ENCODE assay signal across 17 mouse cellular contexts in the genomic region with DNA sequence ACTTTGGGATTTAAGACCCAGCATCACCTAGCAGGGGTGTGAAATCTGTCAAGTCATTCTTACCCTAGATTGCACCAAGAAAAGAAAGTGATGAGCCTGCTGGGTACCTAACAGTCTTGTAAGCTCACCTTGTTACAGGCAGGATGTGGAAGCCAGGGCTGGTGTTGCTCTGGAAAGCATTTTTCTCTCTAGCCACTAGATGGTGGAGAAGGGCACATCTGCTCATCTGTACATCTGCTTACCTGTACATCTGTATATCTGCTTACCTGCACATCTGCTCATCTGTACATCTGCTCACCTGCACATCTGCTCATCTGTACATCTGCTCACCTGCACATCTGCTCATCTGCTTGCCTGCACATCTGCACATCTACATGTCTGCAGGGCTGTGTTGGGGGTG.
DNase-seq lines count a peak whose midpoint lies in the region; ATAC-seq and TF ChIP-seq lines count a peak whose summit lies in the region.
"Had no signal": no experiment of that assay in that cellular context is flagged by ENCODE, and none has a peak within 500 bp of the region (broad histone marks: within the 10 kb centered on the region; RNA-seq: fewer than 3 reads in every experiment).

No protein-coding gene starts in this region.

- H3K27me3 ChIP-seq in intestine, postnatal 0 days (replicated peaks; ENCODE audit: control insufficient read depth, insufficient read depth, low read length) = no peaks in the 10 kb centered on the region
- no peaks in the 10 kb centered on the region for H3K27me3 ChIP-seq in intestine, embryonic 15.5 days (replicated peaks)
- no peaks in the 10 kb centered on the region for H3K27me3 ChIP-seq in lung, postnatal 0 days (replicated peaks; ENCODE audit: insufficient read depth, low read length)
- H3K27me3 ChIP-seq in MEL (ENCODE audit: control insufficient read depth in 1 of 2, insufficient read depth in 2 of 2, low read length in 2 of 2) = no peaks in the 10 kb centered on the region
- no peaks in the 10 kb centered on the region for H3K27me3 ChIP-seq in splenic B cell, adult 2 months (ENCODE audit: control insufficient read depth, insufficient read depth, low read length, poor library complexity, severe bottlenecking)
- H3K27me3 ChIP-seq: embryonic facial prominence, embryonic 12.5 days; hindbrain, embryonic 15.5 days; limb, embryonic 12.5 days; stomach, embryonic 15.5 days had no signal

- H3K79me2 ChIP-seq in MEL (ENCODE audit: control insufficient read depth, insufficient read depth, low read length, poor library complexity) = no peaks in the 10 kb centered on the region

- H3K4me2 ChIP-seq in intestine, postnatal 0 days (replicated peaks; ENCODE audit: low read depth) = no peak overlapping the region
- H3K4me2 ChIP-seq in intestine, embryonic 15.5 days (replicated peaks) = no peak overlapping the region
- H3K4me2 ChIP-seq in lung, postnatal 0 days (replicated peaks; ENCODE audit: low read depth, low read length) = no peak overlapping the region
- H3K4me2 ChIP-seq: embryonic facial prominence, embryonic 12.5 days; hindbrain, embryonic 15.5 days; limb, embryonic 12.5 days; stomach, embryonic 15.5 days had no signal

- H3K4me3 ChIP-seq in intestine, postnatal 0 days (ENCODE audit: low read depth, low read length) = no peak overlapping the region
- no peak overlapping the region for H3K4me3 ChIP-seq in intestine, embryonic 15.5 days (replicated peaks)
- H3K4me3 ChIP-seq in lung, postnatal 0 days (ENCODE audit: low read depth, low read length) = no peak overlapping the region
- H3K4me3 ChIP-seq in MEL (ENCODE audit: control insufficient read depth in 1 of 2, insufficient read depth in 1 of 2, low read depth in 2 of 2, low read length in 2 of 2) = no peak overlapping the region
- H3K4me3 ChIP-seq: embryonic facial prominence, embryonic 12.5 days; hindbrain, embryonic 15.5 days; limb, embryonic 12.5 days; stomach, embryonic 15.5 days had no signal

- no peaks in the 10 kb centered on the region for H3K4me1 ChIP-seq in intestine, postnatal 0 days (replicated peaks; ENCODE audit: control insufficient read depth, insufficient read depth, low read length)
- peaks cover 9% of the 10 kb centered on the region; the same call in 1 of the 2 replicates for H3K4me1 ChIP-seq in intestine, embryonic 15.5 days (replicated peaks)
- H3K4me1 ChIP-seq in lung, postnatal 0 days (ENCODE audit: insufficient read depth, low read depth, low read length) = peaks cover 4% of the 10 kb centered on the region; the same call in 1 of the 2 replicates
- H3K4me1 ChIP-seq in MEL (ENCODE audit: control insufficient read depth in 1 of 2, insufficient read depth in 2 of 2, low read length in 2 of 2) = peaks cover 0 to 8% of the 10 kb centered on the region in 2 experiments; a peak in 3 of 4 replicates

- no peak for ATAC-seq in intestine, postnatal 0 days
- no peak for ATAC-seq in intestine, embryonic 15.5 days
- no peak for ATAC-seq in lung, postnatal 0 days
- ATAC-seq: forebrain, embryonic 16.5 days had no signal

- no peak for TF ChIP-seq EP300 in lung, postnatal 0 days (IDR thresholded peaks at IDR 0.05)
- TF ChIP-seq EP300 in MEL (IDR thresholded peaks at IDR 0.05; ENCODE audit: low read depth in 1 of 2, low read length in 2 of 2) = no peak

- H3K9me3 ChIP-seq in intestine, postnatal 0 days (ENCODE audit: control insufficient read depth) = no peaks in the 10 kb centered on the region
- no peaks in the 10 kb centered on the region for H3K9me3 ChIP-seq in intestine, embryonic 15.5 days
- H3K9me3 ChIP-seq in lung, postnatal 0 days (ENCODE audit: low read length) = no peaks in the 10 kb centered on the region
- no peaks in the 10 kb centered on the region for H3K9me3 ChIP-seq in MEL (replicated peaks; ENCODE audit: insufficient read depth, low read length)
- H3K9me3 ChIP-seq: embryonic facial prominence, embryonic 12.5 days; hindbrain, embryonic 15.5 days; stomach, embryonic 15.5 days had no signal

- no peak; the same call in none of the 2 replicates for TF ChIP-seq RAD21 in MEL (IDR thresholded peaks at IDR 0.05; ENCODE audit: low read depth, low read length)

- no peak for DNase-seq in lung, postnatal 0 days (ENCODE audit: low spot score)
- no peak for DNase-seq in lung, postnatal 36 days
- peak; percentile 6 for DNase-seq in MEL (ENCODE audit: low read depth, low spot score)
- peak; percentile 22 for DNase-seq in splenic B cell, adult 2 months (ENCODE audit: low read depth, low spot score)
- no peak for DNase-seq in layer of hippocampus, adult 11-12 months (ENCODE audit: low spot score)
- DNase-seq: cerebellum, adult 8-10 months; kidney, adult 8-10 months; midbrain, embryonic 14.5 days; thymus, postnatal 25 days had no signal

- no peaks in the 10 kb centered on the region for H3K36me3 ChIP-seq in intestine, postnatal 0 days (ENCODE audit: control insufficient read depth, insufficient read depth)
- no peaks in the 10 kb centered on the region for H3K36me3 ChIP-seq in intestine, embryonic 15.5 days
- H3K36me3 ChIP-seq in lung, postnatal 0 days (ENCODE audit: insufficient read depth, low read length) = no peaks in the 10 kb centered on the region
- peaks cover 0 to 3% of the 10 kb centered on the region in 2 experiments; a peak in 2 of 4 replicates for H3K36me3 ChIP-seq in MEL (ENCODE audit: control insufficient read depth in 1 of 2, insufficient read depth in 2 of 2, low read length in 2 of 2)
- no peaks in the 10 kb centered on the region for H3K36me3 ChIP-seq in splenic B cell, adult 2 months (ENCODE audit: control insufficient read depth, insufficient read depth, low read length, poor library complexity, severe bottlenecking)
- H3K36me3 ChIP-seq: embryonic facial prominence, embryonic 12.5 days; hindbrain, embryonic 15.5 days; limb, embryonic 12.5 days; stomach, embryonic 15.5 days had no signal

- TF ChIP-seq POLR2A in MEL (IDR thresholded peaks at IDR 0.05; ENCODE audit: control insufficient read depth in 1 of 2, insufficient read depth in 1 of 2, low read depth in 1 of 2, low read length in 2 of 2, poor library complexity in 1 of 2) = no peak

- TF ChIP-seq CTCF in intestine, postnatal 0 days (IDR thresholded peaks at IDR 0.05; ENCODE audit: low read depth) = peak; percentile 52
- peak; percentile 42 for TF ChIP-seq CTCF in lung, postnatal 0 days (IDR thresholded peaks at IDR 0.05)
- TF ChIP-seq CTCF in MEL (IDR thresholded peaks at IDR 0.05 in 2 of 3, conservative IDR thresholded peaks at IDR 0.05 in 1 of 3; ENCODE audit: control insufficient read depth in 1 of 3, insufficient read depth in 1 of 3, low read depth in 2 of 3, low read length in 3 of 3, poor library complexity in 1 of 3, severe bottlenecking in 1 of 3) = peak in 2 of 3 experiments; percentile 12 to 13; a peak in 2 of 6 replicates

- H3K27ac ChIP-seq in intestine, postnatal 0 days (ENCODE audit: low read depth, low read length) = no peak overlapping the region
- no peak overlapping the region for H3K27ac ChIP-seq in intestine, embryonic 15.5 days
- H3K27ac ChIP-seq in lung, postnatal 0 days (ENCODE audit: low read length) = no peak overlapping the region
- H3K27ac ChIP-seq in MEL (ENCODE audit: control insufficient read depth, low read depth, low read length) = no peak overlapping the region
- H3K27ac ChIP-seq: embryonic facial prominence, embryonic 12.5 days; hindbrain, embryonic 15.5 days; limb, embryonic 12.5 days; macrophage; stomach, embryonic 15.5 days had no signal

- no peak overlapping the region for H3K9ac ChIP-seq in intestine, postnatal 0 days (ENCODE audit: low read depth, low read length)
- no peak overlapping the region for H3K9ac ChIP-seq in intestine, embryonic 15.5 days
- no peak overlapping the region for H3K9ac ChIP-seq in lung, postnatal 0 days (replicated peaks; ENCODE audit: low read depth)
- H3K9ac ChIP-seq in MEL (ENCODE audit: control insufficient read depth, low read depth, low read length, poor library complexity, severe bottlenecking) = no peak overlapping the region
- H3K9ac ChIP-seq: embryonic facial prominence, embryonic 12.5 days; hindbrain, embryonic 15.5 days; limb, embryonic 12.5 days; stomach, embryonic 15.5 days had no signal

TF ChIP-seq in MEL, 35 proteins besides CTCF, POLR2A, EP300 and RAD21:
- TF ChIP-seq TCF12 (IDR thresholded peaks at IDR 0.05; ENCODE audit: low read depth, low read length) = no peak
- peak; percentile 30 for TF ChIP-seq SMC3 (IDR thresholded peaks at IDR 0.05; ENCODE audit: low read depth, low read length)
- TF ChIP-seq CHD2 (IDR thresholded peaks at IDR 0.05; ENCODE audit: low read length) = no peak
- TF ChIP-seq UBTF (IDR thresholded peaks at IDR 0.05; ENCODE audit: borderline replicate concordance, insufficient read depth, low read depth, low read length) = no peak
- TF ChIP-seq ETS1 (IDR thresholded peaks at IDR 0.05; ENCODE audit: low read depth, low read length) = no peak
- TF ChIP-seq TBP (IDR thresholded peaks at IDR 0.05; ENCODE audit: low read depth, low read length) = no peak
- no peak for TF ChIP-seq MYB (IDR thresholded peaks at IDR 0.05; ENCODE audit: low read depth, low read length)
TF ChIP-seq in MEL: peak in this region for 1.

Comparison
In these comparisons a context has a peak if more than half of its experiments do, and no peak if none do; other contexts are left out.
1. DNase-seq: peak in MEL (single experiment) and splenic B cell, adult 2 months (single experiment); none in lung, postnatal 0 days (single experiment), lung, postnatal 36 days (single experiment) and layer of hippocampus, adult 11-12 months (single experiment).
2. Peak in every context shown above with its lines, with median percentiles within 50 percentile points of each other: CTCF ChIP-seq.